Mouse (Mus musculus) embryonic facial prominence, embryonic 15.5 days (tissue): ENCODE measurements around the gene Ndrg2. TPM values are rescaled to one million over a fixed set of nuclear protein-coding genes. Genes with fewer than 3 reads are reported as not detected.
A peak's percentile ranks its signal among the peaks of the same experiment; 100 is the strongest.

Experiments
- ATAC-seq: fragments of 200-750 bp; cut with Nextera tagmentation; 2 replicates; pipeline ENCODE4 v1.8.0; 2017; ENCODE audit warnings: low read depth, moderate TSS enrichment; ENCODE audit not compliant: insufficient number of reproducible peaks, low FRiP score, low TSS enrichment
- H3K27ac ChIP-seq: fragments of 300-500 bp; sonication (generic); replicated peaks from 2 replicates; pipeline ENCODE4 v1.5.1; 2015; ENCODE audit warnings: mild to moderate bottlenecking, inconsistent platforms
- H3K27me3 ChIP-seq: fragments of 300-500 bp; sonication (generic); 2 replicates; pipeline ENCODE4 v1.6.1; 2015; ENCODE audit warnings: inconsistent platforms
- H3K36me3 ChIP-seq: fragments of 300-500 bp; sonication (generic); 2 replicates; pipeline ENCODE4 v1.6.1; 2015; ENCODE audit warnings: mild to moderate bottlenecking, inconsistent platforms
- H3K4me1 ChIP-seq: fragments of 300-500 bp; sonication (generic); 2 replicates; pipeline ENCODE4 v1.6.1; 2015; ENCODE audit warnings: inconsistent platforms
- H3K4me2 ChIP-seq: fragments of 300-500 bp; sonication (generic); replicated peaks from 2 replicates; pipeline ENCODE4 v1.6.1; 2015; ENCODE audit warnings: mild to moderate bottlenecking, inconsistent platforms
- H3K4me3 ChIP-seq: fragments of 300-500 bp; sonication (generic); replicated peaks from 2 replicates; pipeline ENCODE4 v1.5.1; 2015; ENCODE audit warnings: mild to moderate bottlenecking, inconsistent platforms
- H3K9ac ChIP-seq: fragments of 300-500 bp; sonication (generic); 2 replicates; pipeline ENCODE4 v1.6.1; 2015; ENCODE audit warnings: inconsistent platforms
- H3K9me3 ChIP-seq: fragments of 300-500 bp; sonication (generic); replicated peaks from 2 replicates; pipeline ENCODE4 v1.6.1; 2016; ENCODE audit warnings: inconsistent platforms
- WGBS: fragments of 180-500 bp; shearing (Covaris S2); methylation state at CpG from one replicate; pipeline ENCODE4 v1.1.7; 2015; 5-methylcytosine and 5-hydroxymethylcytosine counted together
- polyA plus RNA-seq: library from polyadenylated mRNA; unstranded; fragments of >200 nt; fragmentation: Nextera tagmentation; extraction: Ambion mirVana; gene quantifications from 2 replicates; pipeline ENCODE4 v1.2.1, GENCODE M21; 2015

The Ndrg2 gene
- polyA plus RNA-seq, 1 experiment from 2014 or later = 98.2 TPM

DNA sequence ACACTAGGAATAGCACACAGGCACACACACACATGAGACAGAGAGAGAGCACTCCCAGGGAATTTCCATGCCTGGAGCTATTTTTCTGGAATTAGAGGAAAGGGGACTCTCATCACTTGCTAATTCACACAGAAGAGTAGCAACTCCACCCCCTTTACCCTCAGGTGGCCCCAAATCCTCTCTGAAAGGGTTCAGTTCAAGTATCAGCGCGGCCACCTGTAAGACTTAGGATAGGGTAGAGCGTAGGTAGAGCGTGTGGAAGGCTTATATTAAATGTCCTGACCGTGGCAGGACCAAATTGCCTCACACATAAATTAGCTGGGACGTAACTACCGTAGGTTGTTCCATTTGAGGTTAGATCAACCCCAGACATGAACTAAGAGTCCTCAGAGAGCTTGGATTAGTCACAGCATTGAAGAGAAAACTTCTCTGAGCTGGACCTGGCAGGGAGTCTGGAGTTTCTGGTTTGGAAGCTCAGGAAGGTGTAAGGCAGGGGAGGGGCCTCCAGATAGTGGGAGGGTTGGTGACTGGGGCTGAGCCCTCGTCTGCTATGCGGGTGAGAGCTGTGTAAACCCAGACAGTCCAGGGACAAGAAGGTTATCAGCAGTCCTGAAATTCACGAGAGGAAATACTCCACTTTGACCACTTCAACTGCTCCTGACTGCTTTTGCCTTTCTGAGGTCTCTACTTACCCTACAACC, 20.7 kb downstream of the Ndrg2 start:
- no peak overlapping the region for H3K9ac ChIP-seq
- H3K27ac ChIP-seq = 0 out of 2 replicates have a peak overlapping the region, but pooled peaks have one; percentile 8
- no peaks in the 10 kb centered on the region for H3K27me3 ChIP-seq
- H3K36me3 ChIP-seq = peaks cover 34% of the 10 kb centered on the region
- WGBS = 25% methylated on average over 10 of the region's 10 CpGs
- H3K4me1 ChIP-seq = no peaks in the 10 kb centered on the region
- ATAC-seq = no peak
- no peak overlapping the region for H3K4me3 ChIP-seq
- no peaks in the 10 kb centered on the region for H3K9me3 ChIP-seq
- H3K4me2 ChIP-seq = no peak overlapping the region

- no peaks in the 10 kb centered on the region for H3K9me3 ChIP-seq
- H3K4me2 ChIP-seq = no peak within 1 kb of the TSS
- H3K36me3 ChIP-seq = peaks cover 42% of the 10 kb centered on the region
- WGBS = 95% methylated on average over 9 of the region's 9 CpGs
- 0 out of 2 replicates have a peak within 1 kb of the TSS, but pooled peaks have one; percentile 8 for H3K27ac ChIP-seq
- ATAC-seq = no peak
- H3K27me3 ChIP-seq = no peaks in the 10 kb centered on the region
- no peak within 1 kb of the TSS for H3K9ac ChIP-seq
- H3K4me1 ChIP-seq = no peaks in the 10 kb centered on the region
- H3K4me3 ChIP-seq = no peak within 1 kb of the TSS
Observed at GRCm38 (mm10) chr14:51892191-51892939, 21.6 kb downstream of the Ndrg2 start, which contains the start of gene Slc39a2. TSS of gene Slc39a2 (plus strand) at chr14:51892889.

DNA sequence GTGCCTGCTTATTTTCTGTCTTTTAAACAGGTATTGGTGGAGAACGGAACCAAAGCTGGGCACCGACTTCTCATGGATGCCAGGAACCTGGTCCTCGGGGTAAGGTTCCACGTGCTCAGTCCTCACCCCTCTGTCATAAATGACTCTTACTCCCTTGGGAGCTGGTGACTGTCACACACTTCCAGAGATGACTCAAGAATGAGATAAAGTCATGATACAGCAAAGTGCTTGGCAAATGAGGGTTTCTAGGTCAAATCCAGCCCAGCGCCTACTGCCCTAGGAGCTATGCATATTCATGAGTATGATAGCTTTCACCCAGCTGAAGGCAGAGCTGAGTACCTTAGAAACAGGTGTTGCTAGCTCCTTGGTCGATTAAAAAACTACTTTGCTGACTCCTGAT, 24.1 kb downstream of the Ndrg2 start:
- Histone ChIP-seq H3K9me3 (no peaks in the 10 kb centered on the region), H3K4me1 (peaks cover 13% of the 10 kb centered on the region), H3K27ac (no peak overlapping the region), H3K9ac (no peak overlapping the region), H3K27me3 (no peaks in the 10 kb centered on the region), H3K4me3 (no peak overlapping the region), H3K4me2 (no peak overlapping the region), H3K36me3 (peaks cover 51% of the 10 kb centered on the region)
- WGBS = 88% methylated on average over 6 of the region's 6 CpGs
- ATAC-seq = no peak

- H3K4me1 ChIP-seq = peaks cover 13% of the 10 kb centered on the region
- H3K9me3 ChIP-seq = no peaks in the 10 kb centered on the region
- no peaks in the 10 kb centered on the region for H3K27me3 ChIP-seq
- H3K4me2 ChIP-seq = peak overlapping the region; percentile 85; the same call in 1 of the 2 replicates
- ATAC-seq = no peak
- peaks cover 42% of the 10 kb centered on the region for H3K36me3 ChIP-seq
- H3K9ac ChIP-seq = peak overlapping the region; percentile 2; the same call in 1 of the 2 replicates
- H3K27ac ChIP-seq = no peak overlapping the region
- WGBS = 57% methylated on average over 6 of the region's 6 CpGs
- H3K4me3 ChIP-seq = peak overlapping the region; percentile 79
Observed at GRCm38 (mm10) chr14:51886051-51886450, 27.9 kb downstream of the Ndrg2 start.

DNA sequence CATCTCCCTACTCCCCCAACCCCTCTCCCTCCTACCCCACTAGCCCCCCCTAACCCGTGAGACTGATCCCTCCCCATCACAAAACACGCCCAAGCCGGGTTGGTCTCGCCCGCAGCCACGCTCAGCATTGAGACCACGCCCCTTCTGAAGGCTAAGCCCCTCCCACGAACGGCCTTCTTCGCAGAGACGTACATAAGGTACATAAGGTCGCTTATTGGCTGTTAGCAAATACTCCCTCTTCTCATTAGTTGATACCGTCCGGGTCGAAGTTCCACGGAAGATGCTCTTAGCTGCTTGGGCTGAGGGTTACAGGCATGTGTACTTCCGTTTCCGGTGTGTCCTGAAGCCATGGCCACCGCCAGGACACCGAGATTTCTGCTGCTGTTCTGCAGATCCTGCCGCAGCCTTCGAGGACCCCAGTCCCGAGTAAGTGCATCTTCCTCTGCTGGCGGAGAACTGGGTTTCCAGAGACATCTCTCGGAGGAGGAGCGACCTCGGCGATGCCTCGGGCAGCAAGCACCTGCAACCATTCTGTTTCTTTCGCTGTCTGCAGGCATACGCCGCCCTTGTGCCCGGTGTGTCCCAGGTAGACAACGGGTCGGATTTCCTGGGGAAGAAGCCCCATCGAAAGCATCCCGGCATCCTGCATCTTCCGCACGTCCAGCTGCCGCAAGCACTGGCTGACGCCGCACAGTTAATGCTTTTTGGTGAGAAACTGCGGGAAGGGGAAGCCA, 29.2 kb downstream of the Ndrg2 start, which contains the start of gene Mettl17:
Mettl17 (plus strand) TSS at position 245 of the 734 bp plus-strand sequence.
- peak within 1 kb of the TSS; percentile 79 for H3K4me3 ChIP-seq
- H3K27ac ChIP-seq = peak within 1 kb of the TSS; percentile 84
- peak within 1 kb of the TSS; percentile 59 for H3K9ac ChIP-seq
- ATAC-seq = peak; percentile 96
- no peaks in the 10 kb centered on the region for H3K27me3 ChIP-seq
- WGBS = under 1% methylated on average over 43 of the region's 43 CpGs
- H3K9me3 ChIP-seq = no peaks in the 10 kb centered on the region
- H3K36me3 ChIP-seq = peaks cover 31% of the 10 kb centered on the region
- H3K4me1 ChIP-seq = peaks cover 13% of the 10 kb centered on the region
- H3K4me2 ChIP-seq = peak within 1 kb of the TSS; percentile 85

DNA sequence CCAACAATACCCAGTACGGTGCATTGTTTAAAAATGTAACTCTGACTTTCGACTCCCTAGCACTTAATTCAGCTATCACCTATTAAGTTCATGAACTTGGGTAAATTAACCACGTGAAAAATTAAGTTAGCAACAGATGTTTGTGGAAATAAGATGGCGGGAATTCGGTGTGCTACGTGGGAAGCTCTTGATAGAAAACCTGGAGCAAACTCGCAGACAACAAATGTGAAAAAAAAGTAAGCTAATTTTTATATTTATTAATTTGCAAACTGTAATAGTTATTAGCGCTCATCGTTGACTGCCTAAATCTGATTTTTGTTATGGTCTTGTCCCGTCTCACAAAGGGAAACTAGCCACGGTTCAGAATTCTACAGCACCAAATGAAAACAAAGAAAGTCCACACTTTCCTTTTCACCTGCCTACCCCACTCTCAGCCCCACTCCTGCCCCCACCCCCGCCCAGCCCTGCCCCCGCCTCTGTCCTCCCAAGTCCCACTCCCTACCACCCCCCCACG, 29.9 kb downstream of the Ndrg2 start:
- ATAC-seq = no peak; the same call in 1 of the 2 replicates
- Histone ChIP-seq H3K36me3 (peaks cover 24% of the 10 kb centered on the region), H3K27me3 (no peaks in the 10 kb centered on the region), H3K4me3 (peak overlapping the region; percentile 79), H3K27ac (peak overlapping the region; percentile 84), H3K4me2 (peak overlapping the region; percentile 85), H3K4me1 (peaks cover 13% of the 10 kb centered on the region), H3K9ac (no peak overlapping the region), H3K9me3 (no peaks in the 10 kb centered on the region)
- WGBS = under 1% methylated on average over 14 of the region's 14 CpGs

DNA sequence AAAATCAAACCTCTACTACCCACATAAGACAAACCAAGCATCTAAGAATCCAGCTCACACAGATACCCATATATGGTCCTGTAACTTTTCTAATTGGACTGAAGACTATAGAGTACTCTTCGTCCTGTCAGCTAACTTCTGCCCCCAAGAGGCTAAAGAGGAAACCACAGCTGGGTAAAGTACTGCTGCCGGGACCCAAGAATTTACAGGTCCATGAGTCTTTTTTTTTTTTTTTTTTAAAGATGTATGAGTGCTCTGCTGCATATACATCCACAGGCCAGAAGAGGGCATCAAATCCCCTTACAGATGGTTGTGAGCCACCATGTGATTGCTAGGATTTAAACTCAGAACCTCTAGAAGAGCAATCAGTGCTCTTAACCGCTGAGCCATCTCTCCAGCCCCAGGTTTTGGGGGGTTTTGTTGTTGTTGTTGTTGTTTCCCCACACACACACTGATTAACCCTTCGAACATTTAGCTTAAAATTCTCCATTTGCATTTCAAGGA, 30.4 kb downstream of the Ndrg2 start:
- Histone ChIP-seq H3K27me3 (no peaks in the 10 kb centered on the region), H3K9me3 (no peaks in the 10 kb centered on the region), H3K36me3 (peaks cover 19% of the 10 kb centered on the region), H3K4me1 (peaks cover 13% of the 10 kb centered on the region), H3K4me3 (peak overlapping the region; percentile 79), H3K27ac (peak overlapping the region; percentile 84), H3K9ac (no peak overlapping the region), H3K4me2 (peak overlapping the region; percentile 85)
- under 1% methylated on average over 4 of the region's 4 CpGs for WGBS
- 0 out of 2 replicates have a peak, but pooled peaks have one; percentile 7 for ATAC-seq

DNA sequence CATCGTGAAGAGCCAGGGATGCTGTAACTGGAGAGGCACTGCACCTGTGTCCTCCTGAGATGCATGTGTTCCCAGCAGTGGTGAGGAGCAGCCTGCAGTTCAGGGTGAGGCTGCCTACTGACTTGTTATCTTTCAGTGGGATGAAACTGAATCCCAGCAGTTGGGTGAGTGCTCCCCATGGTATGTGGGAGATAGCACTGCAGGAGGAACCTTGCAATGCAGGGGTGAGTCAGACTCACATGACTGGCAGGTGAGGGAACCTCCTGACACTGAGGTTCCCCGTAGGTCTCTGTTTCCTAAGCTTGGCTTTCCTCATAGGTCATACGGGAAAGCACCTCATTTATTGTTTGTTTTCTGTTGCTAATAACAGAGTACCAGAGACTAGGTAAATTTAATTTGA, 36.4 kb downstream of the Ndrg2 start:
- Histone ChIP-seq H3K27me3 (peaks cover 3% of the 10 kb centered on the region; the same call in 1 of the 2 replicates), H3K4me1 (no peaks in the 10 kb centered on the region), H3K9ac (no peak overlapping the region), H3K9me3 (no peaks in the 10 kb centered on the region), H3K36me3 (no peaks in the 10 kb centered on the region), H3K4me3 (no peak overlapping the region), H3K27ac (no peak overlapping the region), H3K4me2 (no peak overlapping the region)
- no peak for ATAC-seq
- WGBS = 74% methylated on average over 3 of the region's 3 CpGs

- Histone ChIP-seq H3K36me3 (no peaks in the 10 kb centered on the region), H3K4me3 (no peak overlapping the region), H3K27me3 (peaks cover 3% of the 10 kb centered on the region; the same call in 1 of the 2 replicates), H3K4me1 (no peaks in the 10 kb centered on the region), H3K4me2 (no peak overlapping the region), H3K9me3 (no peaks in the 10 kb centered on the region), H3K27ac (no peak overlapping the region), H3K9ac (no peak overlapping the region)
- no peak for ATAC-seq
- 67% methylated on average over 9 of the region's 9 CpGs for WGBS
Observed at GRCm38 (mm10) chr14:51871741-51872140, 42.2 kb downstream of the Ndrg2 start.

GRCm38 (mm10) chr14:51870756-51871155, 43.2 kb downstream of the Ndrg2 start:
- peaks cover 3% of the 10 kb centered on the region; the same call in 1 of the 2 replicates for H3K27me3 ChIP-seq
- no peaks in the 10 kb centered on the region for H3K4me1 ChIP-seq
- no peaks in the 10 kb centered on the region for H3K36me3 ChIP-seq
- no peak overlapping the region for H3K27ac ChIP-seq
- no peak overlapping the region for H3K4me2 ChIP-seq
- ATAC-seq = no peak
- H3K9me3 ChIP-seq = no peaks in the 10 kb centered on the region
- WGBS = 65% methylated on average over 2 of the region's 2 CpGs
- no peak overlapping the region for H3K4me3 ChIP-seq
- no peak overlapping the region for H3K9ac ChIP-seq
